Mouse (Mus musculus) left cerebral cortex, adult 9 months (tissue): ENCODE data around the gene Macrod2.
A peak's percentile ranks its signal among the peaks of the same experiment; 100 is the strongest.

ENCODE experiments used
- DNase-seq, 2 experiments: peaks; one replicate each; pipeline ENCODE4 v3.0.0; 2022; ENCODE audit warnings: low spot score in 2 of 2

Gene Macrod2

GRCm38 (mm10) chr2:140395179-140395578 is at the start of gene Macrod2:
TSS of gene Macrod2 (plus strand) at chr2:140395309.
- peak; percentile 97 to 98 for DNase-seq

GRCm38 (mm10) chr2:140359905-140360304 is 35.2 kb upstream of the Macrod2 start:
- no peak for DNase-seq

GRCm38 (mm10) chr2:140364804-140365203 is 30.3 kb upstream of the Macrod2 start:
- peak in 1 of 2 experiments; percentile 6 for DNase-seq

- DNase-seq = no peak
Measured at GRCm38 (mm10) chr2:140389525-140389924, 5.6 kb upstream of the Macrod2 start, which contains the start of gene Sel1l2. TSS of gene Sel1l2 (minus strand) at chr2:140389706.

GRCm38 (mm10) chr2:140395744-140396231 is 679 bp downstream of the Macrod2 start:
- peak in 1 of 2 experiments; percentile 9 for DNase-seq

GRCm38 (mm10) chr2:140425844-140426243 is 30.7 kb downstream of the Macrod2 start:
- no peak for DNase-seq

- peak in 1 of 2 experiments; percentile 39 for DNase-seq
Measured at GRCm38 (mm10) chr2:140427283-140427682, 32.2 kb downstream of the Macrod2 start.

GRCm38 (mm10) chr2:140439081-140439480 is 44.0 kb downstream of the Macrod2 start:
- no peak for DNase-seq

GRCm38 (mm10) chr2:140448636-140449035 is 53.5 kb downstream of the Macrod2 start:
- DNase-seq = no peak

GRCm38 (mm10) chr2:140475770-140476169 is 80.7 kb downstream of the Macrod2 start:
- DNase-seq = peak in 1 of 2 experiments; percentile 24

GRCm38 (mm10) chr2:140476891-140477290 is 81.8 kb downstream of the Macrod2 start:
- no peak for DNase-seq

GRCm38 (mm10) chr2:140482604-140483003 is 87.5 kb downstream of the Macrod2 start:
- no peak for DNase-seq

- peak; percentile 28 to 71 for DNase-seq
Measured at GRCm38 (mm10) chr2:140497688-140498087, 102.6 kb downstream of the Macrod2 start.

- DNase-seq = peak; percentile 36 to 82
Measured at GRCm38 (mm10) chr2:140500951-140501350, 105.8 kb downstream of the Macrod2 start.

- no peak for DNase-seq
Measured at GRCm38 (mm10) chr2:140521472-140521871, 126.4 kb downstream of the Macrod2 start.

GRCm38 (mm10) chr2:140530214-140530613 is 135.1 kb downstream of the Macrod2 start:
- peak in 1 of 2 experiments; percentile 32 for DNase-seq

GRCm38 (mm10) chr2:140532024-140532423 is 136.9 kb downstream of the Macrod2 start:
- no peak for DNase-seq

- DNase-seq = no peak
Measured at GRCm38 (mm10) chr2:140532859-140533519, 137.9 kb downstream of the Macrod2 start.

- no peak for DNase-seq
Measured at GRCm38 (mm10) chr2:140533621-140534020, 138.5 kb downstream of the Macrod2 start.

- DNase-seq = no peak
Measured at GRCm38 (mm10) chr2:140534583-140534982, 139.5 kb downstream of the Macrod2 start.

GRCm38 (mm10) chr2:140535832-140536571 is 140.9 kb downstream of the Macrod2 start:
- no peak for DNase-seq

- no peak for DNase-seq
Measured at GRCm38 (mm10) chr2:140549286-140549685, 154.2 kb downstream of the Macrod2 start.

GRCm38 (mm10) chr2:140561426-140561825 is 166.3 kb downstream of the Macrod2 start:
- no peak for DNase-seq
